Mouse (Mus musculus) cerebellum, adult (tissue): Measurements from ENCODE around the gene Ralgps1.

Experiments
- ATAC-seq: cut with Nextera tagmentation; 2 replicates; pipeline ENCODE4 v1.9.2; 2017; ENCODE audit warnings: mild to moderate bottlenecking, moderate library complexity, mixed read lengths; ENCODE audit not compliant: insufficient number of reproducible peaks, low FRiP score, low TSS enrichment

Gene Ralgps1

GRCm38 (mm10) chr2:33183321-33183720 is 188.0 kb downstream of the Ralgps1 start:
- ATAC-seq: no peak

- no peak for ATAC-seq
These were observed 191.2 kb downstream of the Ralgps1 start for GRCm38 (mm10) chr2:33179930-33180630.

GRCm38 (mm10) chr2:33179171-33179929 is 191.9 kb downstream of the Ralgps1 start:
- ATAC-seq: no peak

- peak; percentile 80 for ATAC-seq
These were observed 192.9 kb downstream of the Ralgps1 start for GRCm38 (mm10) chr2:33178243-33178932.

- no peak for ATAC-seq
These were observed 193.6 kb downstream of the Ralgps1 start for GRCm38 (mm10) chr2:33177443-33178242.

- no peak for ATAC-seq
These were observed 194.4 kb downstream of the Ralgps1 start for GRCm38 (mm10) chr2:33176921-33177320.

GRCm38 (mm10) chr2:33176516-33176915 is 194.8 kb downstream of the Ralgps1 start:
- ATAC-seq: no peak

GRCm38 (mm10) chr2:33173686-33174085 is 197.6 kb downstream of the Ralgps1 start:
- ATAC-seq: no peak

- no peak for ATAC-seq
These were observed 198.2 kb downstream of the Ralgps1 start for GRCm38 (mm10) chr2:33173126-33173525.

GRCm38 (mm10) chr2:33170777-33171565 is 200.3 kb downstream of the Ralgps1 start:
- ATAC-seq: no peak

- ATAC-seq: no peak
These were observed 201.8 kb downstream of the Ralgps1 start for GRCm38 (mm10) chr2:33169445-33169844.

GRCm38 (mm10) chr2:33167060-33167459 is 204.2 kb downstream of the Ralgps1 start:
- no peak for ATAC-seq

- no peak for ATAC-seq
These were observed 205.4 kb downstream of the Ralgps1 start for GRCm38 (mm10) chr2:33165710-33166374.

- ATAC-seq: no peak
These were observed 206.1 kb downstream of the Ralgps1 start for GRCm38 (mm10) chr2:33165229-33165628.

- peak; percentile 66; the same call in 1 of the 2 replicates for ATAC-seq
These were observed 206.6 kb downstream of the Ralgps1 start for GRCm38 (mm10) chr2:33164646-33165045.

GRCm38 (mm10) chr2:33162126-33162525 is 209.2 kb downstream of the Ralgps1 start:
- ATAC-seq: no peak

- ATAC-seq: no peak
These were observed 210.8 kb downstream of the Ralgps1 start for GRCm38 (mm10) chr2:33160326-33160973.

GRCm38 (mm10) chr2:33159593-33159992 is 211.7 kb downstream of the Ralgps1 start:
- no peak for ATAC-seq

GRCm38 (mm10) chr2:33158895-33159294 is 212.4 kb downstream of the Ralgps1 start:
- no peak for ATAC-seq
